Mouse (Mus musculus) kidney, adult 2 months (tissue): ENCODE measurements around the gene Gjb3.

Source experiments
- CTCF ChIP-seq: fragments of 200-500 bp; conservative IDR thresholded peaks from 2 replicates; pipeline ENCODE4 v1.5.1; 2011; ENCODE audit warnings: low read depth, mild to moderate bottlenecking, control low read depth, low read length, moderate library complexity, mixed read lengths; ENCODE audit not compliant: insufficient read depth, insufficient read length
- POLR2A ChIP-seq: fragments of 200-500 bp; IDR thresholded peaks from one replicate; pipeline ENCODE4 v1.6.1; 2011; ENCODE audit warnings: low read depth, low read length, control low read depth

- no peak for TF ChIP-seq POLR2A
- TF ChIP-seq CTCF: no peak
Measured at GRCm38 (mm10) chr4:127289039-127289548, 41.5 kb downstream of the Gjb3 start.
